Mouse (Mus musculus) adrenal gland, adult 2 months (tissue): ENCODE measurements around the gene Zfp804a. TPM values are rescaled to one million over a fixed set of nuclear protein-coding genes. Genes with fewer than 3 reads are reported as not detected.

Experiments
- DNase-seq: peaks from one replicate; pipeline ENCODE4 v3.0.0; 2021
- polyA plus RNA-seq: library from polyadenylated mRNA; depleted of rRNA; stranded (reverse); fragments of >200 nt; gene quantifications from 2 replicates; pipeline ENCODE4 v1.2.3, GENCODE M21; 2012
- total RNA-seq, 2 experiments: library from RNA; stranded (reverse); gene quantifications; 2 replicates each; pipeline ENCODE4 v1.2.3; 2021

The Zfp804a gene
- total and polyA plus RNA-seq, 3 experiments = 0.17 to 0.21 (median 0.18) TPM

GRCm38 (mm10) chr2:82253382-82253781, 200.4 kb downstream of the Zfp804a start:
- DNase-seq = no peak

GRCm38 (mm10) chr2:82282591-82283269, 229.7 kb downstream of the Zfp804a start:
- DNase-seq = no peak

GRCm38 (mm10) chr2:82294932-82295493, 242.0 kb downstream of the Zfp804a start:
- DNase-seq = no peak
